Mouse (Mus musculus) kidney, embryonic 15.5 days (tissue): ENCODE measurements around the gene Ccdc102a. TPM values are rescaled to one million over a fixed set of nuclear protein-coding genes. Genes with fewer than 3 reads are reported as not detected.

ENCODE experiments used
- ATAC-seq: fragments of 200-750 bp; cut with Nextera tagmentation; replicated peaks from 2 replicates; pipeline ENCODE4 v1.8.0; 2017; ENCODE audit warnings: moderate TSS enrichment; ENCODE audit not compliant: low FRiP score
- H3K27ac ChIP-seq: fragments of 300-500 bp; sonication (generic); 2 replicates; pipeline ENCODE4 v1.5.1; 2015; ENCODE audit warnings: mild to moderate bottlenecking, inconsistent platforms
- H3K27me3 ChIP-seq: fragments of 300-500 bp; sonication (generic); 2 replicates; pipeline ENCODE4 v1.6.1; 2015; ENCODE audit warnings: inconsistent platforms
- H3K36me3 ChIP-seq: fragments of 300-500 bp; sonication (generic); 2 replicates; pipeline ENCODE4 v1.6.1; 2015; ENCODE audit warnings: inconsistent platforms
- H3K4me1 ChIP-seq: fragments of 300-500 bp; sonication (generic); 2 replicates; pipeline ENCODE4 v1.6.1; 2015; ENCODE audit warnings: inconsistent platforms
- H3K4me2 ChIP-seq: fragments of 300-500 bp; sonication (generic); 2 replicates; pipeline ENCODE4 v1.6.1; 2015; ENCODE audit warnings: moderate library complexity, mild to moderate bottlenecking, inconsistent platforms
- H3K4me3 ChIP-seq: fragments of 300-500 bp; sonication (generic); replicated peaks from 2 replicates; pipeline ENCODE4 v1.5.1; 2015; ENCODE audit warnings: mild to moderate bottlenecking, inconsistent platforms
- H3K9ac ChIP-seq: fragments of 300-500 bp; sonication (generic); 2 replicates; pipeline ENCODE4 v1.6.1; 2015; ENCODE audit warnings: mild to moderate bottlenecking, inconsistent platforms
- H3K9me3 ChIP-seq: fragments of 300-500 bp; sonication (generic); replicated peaks from 2 replicates; pipeline ENCODE4 v1.6.1; 2016; ENCODE audit warnings: inconsistent platforms
- WGBS: fragments of 180-500 bp; shearing (Covaris S2); methylation state at CpG from one replicate; pipeline ENCODE4 v1.1.7; 2015; ENCODE audit warnings: mixed read lengths; 5-methylcytosine and 5-hydroxymethylcytosine counted together
- polyA plus RNA-seq: library from polyadenylated mRNA; unstranded; fragments of >200 nt; fragmentation: Nextera tagmentation; extraction: Ambion mirVana; gene quantifications from 2 replicates; pipeline ENCODE4 v1.2.1, GENCODE M21; 2015

The Ccdc102a gene
- polyA plus RNA-seq, 1 experiment from 2014 or later: 24.1 TPM

DNA sequence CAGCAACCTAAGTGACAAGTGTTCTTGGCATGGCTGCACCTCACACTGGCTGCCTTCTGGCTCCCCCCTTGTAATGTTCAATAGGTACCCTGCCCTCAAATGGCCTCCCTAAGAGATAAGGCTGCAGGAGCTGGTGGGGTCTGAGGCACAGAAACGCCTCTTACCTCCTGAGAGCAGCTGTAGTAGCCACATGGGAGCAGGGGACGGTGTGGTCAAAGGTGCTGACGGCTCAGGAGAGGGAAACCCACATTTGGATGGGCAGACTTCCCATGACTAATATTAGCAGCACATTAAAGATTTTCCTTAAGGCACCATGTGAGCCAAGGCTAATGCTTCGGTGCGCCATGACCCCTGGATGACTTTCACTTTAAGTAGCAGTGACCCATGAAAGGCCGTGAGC lies 17.3 kb downstream of the Ccdc102a start:
- H3K36me3 ChIP-seq: peaks cover 27% of the 10 kb centered on the region
- H3K4me2 ChIP-seq: peak overlapping the region; percentile 28
- no peak overlapping the region for H3K4me3 ChIP-seq

DNA sequence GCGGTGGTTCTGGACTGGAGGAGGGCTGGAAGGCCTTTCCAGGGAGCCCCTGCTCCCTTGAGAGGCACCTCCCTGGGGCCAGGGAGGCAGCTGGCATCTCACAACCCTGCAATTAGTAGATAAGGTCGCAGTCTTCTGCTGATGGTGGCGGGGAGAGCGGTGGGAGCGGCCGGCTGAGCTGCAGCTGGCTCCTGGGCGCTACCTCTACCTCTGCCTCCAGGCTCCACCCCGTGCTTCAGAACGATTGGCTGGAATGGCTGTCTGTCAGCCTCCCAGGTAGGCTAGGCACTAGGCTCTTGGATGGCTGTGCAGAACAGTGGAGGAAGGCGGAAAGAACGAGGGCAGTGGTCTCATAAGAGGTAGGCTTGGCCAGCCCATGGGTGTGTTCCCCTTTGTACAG lies 18.6 kb downstream of the Ccdc102a start:
- H3K27me3 ChIP-seq: no peaks in the 10 kb centered on the region
- no peak overlapping the region for H3K27ac ChIP-seq
- no peaks in the 10 kb centered on the region for H3K9me3 ChIP-seq
- peak overlapping the region; percentile 55 for H3K4me2 ChIP-seq
- ATAC-seq: peak; percentile 65
- H3K4me1 ChIP-seq: peaks cover 52% of the 10 kb centered on the region
- peak overlapping the region; percentile 27 for H3K4me3 ChIP-seq
- 9% methylated on average over 11 of the region's 11 CpGs for WGBS
- peak overlapping the region; percentile 11; the same call in 1 of the 2 replicates for H3K9ac ChIP-seq
- H3K36me3 ChIP-seq: peaks cover 16% of the 10 kb centered on the region

More for the DNA sequence above, 17.3 kb downstream of the Ccdc102a start:
- Histone ChIP-seq H3K27me3 (no peaks in the 10 kb centered on the region), H3K27ac (peak overlapping the region; percentile 74), H3K9me3 (no peaks in the 10 kb centered on the region), H3K4me1 (peaks cover 61% of the 10 kb centered on the region), H3K9ac (no peak overlapping the region)
- WGBS: 20% methylated on average over 6 of the region's 6 CpGs
- no peak for ATAC-seq

DNA sequence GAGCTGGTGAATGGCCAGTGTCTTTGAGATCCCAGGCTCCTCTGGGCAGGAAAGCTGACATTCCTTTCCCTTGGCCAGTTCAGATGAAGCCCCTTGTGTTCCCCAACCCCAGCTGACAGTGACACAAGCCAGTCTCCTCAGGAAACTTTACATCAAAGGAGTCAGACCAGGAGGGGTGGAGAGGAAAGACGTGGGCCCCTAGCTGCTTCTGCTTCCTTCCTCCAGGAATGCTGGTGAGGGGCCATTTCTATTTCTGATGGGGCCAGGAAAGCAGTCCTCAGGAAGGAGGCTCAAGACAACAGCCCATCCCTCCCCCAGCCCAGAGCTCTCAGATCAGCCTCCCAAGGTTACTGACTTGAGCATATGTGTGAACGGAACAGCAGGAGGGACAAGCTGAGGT lies 25.0 kb downstream of the Ccdc102a start:
- 0 out of 2 replicates have a peak, but pooled peaks have one; percentile 20 for ATAC-seq
- peak overlapping the region; percentile 11; the same call in 1 of the 2 replicates for H3K27ac ChIP-seq
- 28% methylated on average over 2 of the region's 2 CpGs for WGBS
- 0 out of 2 replicates have a peak, but pooled peaks cover 9% of the 10 kb centered on the region for H3K27me3 ChIP-seq
- no peak overlapping the region for H3K4me3 ChIP-seq
- H3K9me3 ChIP-seq: no peaks in the 10 kb centered on the region
- 0 out of 2 replicates have a peak, but pooled peaks cover 4% of the 10 kb centered on the region for H3K4me1 ChIP-seq
- no peak overlapping the region for H3K9ac ChIP-seq
- no peaks in the 10 kb centered on the region for H3K36me3 ChIP-seq
- H3K4me2 ChIP-seq: no peak overlapping the region

DNA sequence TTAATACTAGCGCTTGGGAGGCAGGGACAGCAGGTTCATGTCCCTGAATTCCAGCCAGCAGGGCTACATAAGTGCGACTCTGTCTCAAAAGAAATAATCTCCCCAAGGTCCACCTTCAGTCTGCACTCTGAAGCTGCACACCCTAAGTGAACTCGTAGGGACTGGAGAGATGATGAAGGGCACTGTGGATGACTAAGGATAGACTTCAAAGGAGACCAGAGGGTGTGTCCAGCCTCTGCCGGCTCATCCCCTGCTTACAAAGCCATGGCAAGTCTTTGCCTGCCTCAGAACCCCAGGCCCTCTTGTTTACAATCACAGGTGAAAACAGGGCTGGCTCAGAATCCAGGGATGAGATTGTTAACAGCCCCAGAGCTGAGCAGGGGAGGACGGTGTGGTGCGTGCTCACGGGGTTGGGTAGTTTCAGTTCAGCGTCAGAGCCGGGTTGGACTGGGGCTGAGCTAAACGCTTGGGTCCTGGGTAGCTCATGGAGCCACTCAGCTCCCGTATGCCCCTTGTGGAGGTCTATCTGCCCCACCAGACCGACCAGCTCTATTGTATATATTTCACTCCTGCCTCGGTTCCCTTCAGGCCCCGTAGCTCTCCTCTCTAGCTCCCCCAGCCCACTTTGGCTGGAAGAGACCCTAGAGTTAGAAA lies 29.4 kb downstream of the Ccdc102a start:
- Histone ChIP-seq H3K4me1 (no peaks in the 10 kb centered on the region), H3K36me3 (no peaks in the 10 kb centered on the region), H3K4me2 (peak overlapping the region; percentile 24), H3K4me3 (no peak overlapping the region), H3K27me3 (0 out of 2 replicates have a peak, but pooled peaks cover 9% of the 10 kb centered on the region), H3K9ac (no peak overlapping the region), H3K27ac (no peak overlapping the region), H3K9me3 (no peaks in the 10 kb centered on the region)
- ATAC-seq: no peak
- 31% methylated on average over 14 of the region's 14 CpGs for WGBS

DNA sequence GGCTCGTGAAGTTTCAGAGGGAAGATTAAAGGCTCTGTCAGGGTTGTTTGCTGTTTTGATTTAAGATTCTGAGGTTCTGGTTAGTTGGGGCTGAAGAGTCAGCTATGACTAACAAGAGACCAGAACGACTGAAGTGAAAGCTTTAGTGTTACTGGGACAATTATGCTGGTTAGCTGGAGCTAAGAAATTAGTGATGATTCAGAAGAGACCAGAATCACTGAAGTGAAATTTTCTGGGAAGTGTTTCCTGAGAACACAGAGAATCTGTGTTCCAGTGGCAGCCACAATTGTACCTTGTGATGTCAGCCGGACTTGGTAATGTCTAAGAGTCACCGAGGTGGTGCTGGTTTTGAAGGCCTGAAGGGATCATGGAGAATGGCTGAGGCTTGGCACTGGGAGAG lies 37.2 kb downstream of the Ccdc102a start:
- Histone ChIP-seq H3K36me3 (no peaks in the 10 kb centered on the region), H3K4me1 (peaks cover 12% of the 10 kb centered on the region), H3K9me3 (no peaks in the 10 kb centered on the region), H3K9ac (no peak overlapping the region), H3K4me3 (no peak overlapping the region), H3K27ac (no peak overlapping the region), H3K27me3 (no peaks in the 10 kb centered on the region), H3K4me2 (no peak overlapping the region)
- WGBS: 70% methylated on average over 4 of the region's 4 CpGs
- ATAC-seq: no peak

DNA sequence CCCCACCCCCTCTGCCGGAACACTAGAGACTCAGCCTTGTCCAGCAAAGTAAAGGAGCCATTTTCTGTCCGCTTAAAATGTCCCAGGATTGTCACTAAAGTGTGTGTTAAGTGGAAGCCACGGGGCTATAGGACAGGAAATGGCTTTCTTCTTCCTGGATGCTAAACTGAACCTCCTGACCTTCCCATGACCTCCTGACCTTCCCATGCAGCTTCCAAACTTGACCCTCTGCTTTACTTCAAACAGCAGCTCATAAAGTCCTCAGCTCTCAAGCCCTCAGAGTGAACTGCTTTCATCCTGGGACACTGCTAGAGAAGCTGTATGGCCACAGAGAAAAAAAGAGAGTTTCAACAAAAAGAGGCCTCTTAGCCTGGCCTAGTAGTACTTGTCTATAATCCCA lies 41.1 kb downstream of the Ccdc102a start:
- ATAC-seq: no peak
- Histone ChIP-seq H3K4me3 (no peak overlapping the region), H3K4me1 (peaks cover 41% of the 10 kb centered on the region), H3K4me2 (peak overlapping the region; percentile 87), H3K9me3 (no peaks in the 10 kb centered on the region), H3K27me3 (peaks cover 8% of the 10 kb centered on the region), H3K9ac (no peak overlapping the region), H3K27ac (peak overlapping the region; percentile 68), H3K36me3 (no peaks in the 10 kb centered on the region)
- 21% methylated on average over 3 of the region's 3 CpGs for WGBS

DNA sequence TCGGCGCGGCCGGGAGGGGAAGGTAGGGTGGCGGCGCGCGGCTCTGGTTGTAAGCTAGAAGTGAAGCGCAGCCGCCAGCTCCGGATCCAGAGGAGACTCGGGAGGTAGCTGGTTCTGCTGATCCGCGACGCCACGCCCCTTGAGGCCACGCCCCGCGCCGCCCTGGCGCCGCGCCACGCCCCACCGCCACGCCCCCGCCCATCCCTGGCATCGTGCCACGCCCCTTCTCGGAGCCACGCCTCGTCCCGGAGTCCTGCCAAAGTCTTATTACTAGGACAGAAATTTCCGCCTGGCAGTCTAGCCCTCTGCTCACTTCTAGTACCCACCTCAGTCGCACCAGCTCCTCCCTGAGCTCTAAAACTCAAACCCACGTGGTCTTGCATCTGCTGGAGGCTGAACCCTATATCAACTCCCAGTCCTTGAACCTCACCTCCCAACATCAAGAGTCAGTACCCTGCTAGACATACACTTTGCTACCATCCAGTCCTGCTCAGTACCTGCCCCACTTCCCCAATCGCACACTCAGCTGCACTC lies 41.6 kb downstream of the Ccdc102a start, which contains the start of gene Dok4:
Dok4 (minus strand) TSS at position 134 of the 534 bp plus-strand sequence.
- Histone ChIP-seq H3K27ac (peak within 1 kb of the TSS; percentile 79), H3K9ac (peak within 1 kb of the TSS; percentile 62), H3K4me2 (peak within 1 kb of the TSS; percentile 87), H3K4me3 (peak within 1 kb of the TSS; percentile 66), H3K9me3 (no peaks in the 10 kb centered on the region), H3K36me3 (no peaks in the 10 kb centered on the region), H3K27me3 (peaks cover 8% of the 10 kb centered on the region), H3K4me1 (peaks cover 47% of the 10 kb centered on the region)
- peak; percentile 86 for ATAC-seq
- under 1% methylated on average over 33 of the region's 37 CpGs for WGBS

DNA sequence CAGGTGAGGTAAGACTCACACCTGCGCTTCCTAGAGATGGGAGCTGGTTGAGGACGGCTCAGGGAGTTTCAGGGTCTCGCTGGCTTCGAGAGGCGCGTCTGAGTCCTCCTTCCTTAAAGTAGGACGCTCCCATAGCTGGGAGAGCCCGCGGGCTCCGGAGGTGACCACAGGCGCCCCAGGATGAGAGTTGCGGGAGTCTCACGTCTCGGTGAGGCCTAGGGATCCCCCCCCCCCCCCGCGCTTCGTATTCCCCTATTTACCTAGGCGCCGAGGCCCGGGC lies 42.1 kb downstream of the Ccdc102a start:
- peak overlapping the region; percentile 79 for H3K27ac ChIP-seq
- peaks cover 8% of the 10 kb centered on the region for H3K27me3 ChIP-seq
- ATAC-seq: no peak; the same call in 1 of the 2 replicates
- under 1% methylated on average over 20 of the region's 20 CpGs for WGBS
- peaks cover 51% of the 10 kb centered on the region for H3K4me1 ChIP-seq
- peak overlapping the region; percentile 66 for H3K4me3 ChIP-seq
- H3K36me3 ChIP-seq: no peaks in the 10 kb centered on the region
- peak overlapping the region; percentile 62 for H3K9ac ChIP-seq
- peak overlapping the region; percentile 87 for H3K4me2 ChIP-seq
- no peaks in the 10 kb centered on the region for H3K9me3 ChIP-seq

DNA sequence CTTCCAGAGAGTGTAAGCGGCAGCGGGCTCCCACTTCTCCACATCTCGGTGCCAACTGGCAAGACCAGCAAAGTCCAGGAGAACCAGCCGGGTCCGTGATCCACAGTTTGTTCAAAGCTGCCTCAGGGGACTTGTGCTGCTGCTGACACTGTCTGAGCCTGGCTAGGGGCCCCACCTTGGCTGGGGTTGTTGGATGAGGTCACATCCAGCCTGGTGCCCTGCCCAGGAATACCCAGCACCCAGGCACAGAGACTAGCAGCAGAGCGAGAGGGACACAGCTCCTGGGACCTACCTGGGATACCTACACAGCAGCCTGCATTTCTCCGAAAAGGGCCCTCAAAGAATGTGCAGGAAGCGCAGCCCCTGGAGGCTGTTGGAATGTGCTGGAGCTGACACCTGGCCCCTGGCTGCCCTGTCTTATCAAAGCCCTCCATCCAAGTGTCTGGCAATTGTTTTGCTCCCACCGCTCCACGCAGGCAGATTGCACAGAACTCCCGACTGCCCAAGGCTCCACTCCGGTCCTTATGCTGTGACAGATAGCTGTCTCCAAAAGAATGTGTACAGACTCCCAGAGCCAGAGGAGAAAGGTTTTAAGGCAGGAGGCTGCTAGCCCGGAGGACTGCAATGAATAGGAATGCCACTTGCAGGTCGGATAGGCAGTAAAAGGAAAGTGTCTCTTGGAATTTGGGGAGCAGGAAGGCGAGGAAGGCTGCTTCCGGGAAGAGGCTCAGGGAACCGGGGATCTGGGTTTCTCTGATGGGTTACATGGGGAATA lies 42.6 kb downstream of the Ccdc102a start:
- H3K27me3 ChIP-seq: peaks cover 8% of the 10 kb centered on the region
- peak overlapping the region; percentile 87 for H3K4me2 ChIP-seq
- H3K4me1 ChIP-seq: peaks cover 56% of the 10 kb centered on the region
- 14% methylated on average over 17 of the region's 17 CpGs for WGBS
- H3K27ac ChIP-seq: peak overlapping the region; percentile 79; the same call in 1 of the 2 replicates
- H3K4me3 ChIP-seq: peak overlapping the region; percentile 66
- H3K9ac ChIP-seq: peak overlapping the region; percentile 62
- no peaks in the 10 kb centered on the region for H3K36me3 ChIP-seq
- ATAC-seq: no peak
- no peaks in the 10 kb centered on the region for H3K9me3 ChIP-seq

DNA sequence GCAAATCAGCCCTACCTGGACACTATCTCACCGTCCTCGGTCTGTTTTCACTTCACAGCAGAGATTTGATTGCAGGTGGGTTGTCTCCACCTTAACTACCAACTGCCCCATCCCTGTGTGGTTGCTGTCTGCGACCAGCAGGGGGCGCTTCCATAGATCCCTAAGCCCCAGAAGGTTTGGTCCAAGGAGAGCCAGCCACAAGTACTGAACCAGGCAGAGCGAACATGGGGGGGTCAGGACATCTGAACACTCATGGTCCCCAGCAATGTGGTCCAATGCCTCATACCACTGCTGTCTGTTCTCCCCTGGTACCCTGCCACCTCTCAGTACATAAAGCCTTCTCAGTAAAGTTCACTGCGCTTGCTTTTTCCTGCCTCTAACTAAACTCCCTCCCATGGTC lies 43.5 kb downstream of the Ccdc102a start:
- H3K27me3 ChIP-seq: peaks cover 8% of the 10 kb centered on the region
- no peaks in the 10 kb centered on the region for H3K36me3 ChIP-seq
- H3K4me1 ChIP-seq: peaks cover 65% of the 10 kb centered on the region
- H3K4me2 ChIP-seq: peak overlapping the region; percentile 87
- H3K27ac ChIP-seq: no peak overlapping the region
- ATAC-seq: no peak
- WGBS: 11% methylated on average over 6 of the region's 6 CpGs
- peak overlapping the region; percentile 66 for H3K4me3 ChIP-seq
- H3K9me3 ChIP-seq: no peaks in the 10 kb centered on the region
- H3K9ac ChIP-seq: no peak overlapping the region

DNA sequence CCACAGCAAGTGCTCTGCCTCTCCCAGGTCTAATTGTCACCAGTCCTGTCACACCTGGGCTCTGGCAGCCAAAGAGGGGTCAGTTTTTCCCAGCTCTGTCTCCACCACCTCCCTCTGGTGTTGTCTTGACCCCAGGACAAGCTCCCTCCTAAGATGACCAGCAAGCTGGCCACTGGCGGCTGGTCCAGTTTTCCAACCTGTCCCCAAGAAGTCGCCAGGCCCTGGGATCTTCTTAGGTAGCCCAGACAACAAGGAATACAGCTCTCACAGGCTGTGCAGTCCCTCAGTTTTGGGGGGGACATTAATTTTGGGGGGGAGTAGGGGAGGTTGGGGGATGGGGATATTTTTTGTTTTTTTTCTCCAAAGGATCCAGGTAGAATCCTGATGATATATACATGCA lies 45.3 kb downstream of the Ccdc102a start:
- ATAC-seq: no peak
- Histone ChIP-seq H3K4me3 (0 out of 2 replicates have a peak overlapping the region, but pooled peaks have one; percentile 10), H3K4me1 (peaks cover 75% of the 10 kb centered on the region), H3K36me3 (0 out of 2 replicates have a peak, but pooled peaks cover 9% of the 10 kb centered on the region), H3K27me3 (peaks cover 8% of the 10 kb centered on the region), H3K27ac (peak overlapping the region; percentile 78; the same call in 1 of the 2 replicates), H3K4me2 (peak overlapping the region; percentile 92), H3K9ac (no peak overlapping the region), H3K9me3 (no peaks in the 10 kb centered on the region)
- WGBS: 86% methylated on average over 2 of the region's 2 CpGs

DNA sequence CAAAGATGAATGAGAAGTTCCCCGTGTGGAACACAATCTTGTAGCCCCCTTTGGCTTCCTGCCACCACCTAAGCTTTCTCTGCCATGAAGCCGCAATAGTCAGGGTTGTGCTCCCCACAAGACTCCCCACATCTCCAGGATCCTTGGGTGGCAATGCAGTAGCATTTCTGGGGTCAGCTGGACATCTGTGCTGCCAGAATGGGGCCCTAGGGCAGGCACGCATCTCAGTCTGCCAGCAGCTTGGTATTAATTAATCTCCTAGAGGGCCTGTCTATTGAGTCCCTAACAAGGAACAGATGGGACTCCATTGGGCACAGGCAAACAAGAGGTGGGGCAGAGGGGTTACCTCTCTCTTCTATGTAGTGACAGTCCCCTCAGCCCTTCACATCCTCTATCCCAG lies 45.7 kb downstream of the Ccdc102a start:
- peaks cover 75% of the 10 kb centered on the region for H3K4me1 ChIP-seq
- 0 out of 2 replicates have a peak overlapping the region, but pooled peaks have one; percentile 10 for H3K4me3 ChIP-seq
- no peak for ATAC-seq
- peaks cover 8% of the 10 kb centered on the region for H3K27me3 ChIP-seq
- peaks cover 13% of the 10 kb centered on the region; the same call in 1 of the 2 replicates for H3K36me3 ChIP-seq
- H3K27ac ChIP-seq: peak overlapping the region; percentile 78
- peak overlapping the region; percentile 92 for H3K4me2 ChIP-seq
- no peak overlapping the region for H3K9ac ChIP-seq
- no peaks in the 10 kb centered on the region for H3K9me3 ChIP-seq
- WGBS: 58% methylated on average over 3 of the region's 3 CpGs
